Mouse (Mus musculus): ENCODE measurements around the gene Rfxank. TPM values are rescaled to one million over a fixed set of nuclear protein-coding genes. Genes with fewer than 3 reads are reported as not detected.

Gene Rfxank
- 19.5 and 20.6 TPM in 2 replicates for polyA plus RNA-seq (2016; fragmentation: Nextera tagmentation; extraction: Ambion mirVana)

DNA sequence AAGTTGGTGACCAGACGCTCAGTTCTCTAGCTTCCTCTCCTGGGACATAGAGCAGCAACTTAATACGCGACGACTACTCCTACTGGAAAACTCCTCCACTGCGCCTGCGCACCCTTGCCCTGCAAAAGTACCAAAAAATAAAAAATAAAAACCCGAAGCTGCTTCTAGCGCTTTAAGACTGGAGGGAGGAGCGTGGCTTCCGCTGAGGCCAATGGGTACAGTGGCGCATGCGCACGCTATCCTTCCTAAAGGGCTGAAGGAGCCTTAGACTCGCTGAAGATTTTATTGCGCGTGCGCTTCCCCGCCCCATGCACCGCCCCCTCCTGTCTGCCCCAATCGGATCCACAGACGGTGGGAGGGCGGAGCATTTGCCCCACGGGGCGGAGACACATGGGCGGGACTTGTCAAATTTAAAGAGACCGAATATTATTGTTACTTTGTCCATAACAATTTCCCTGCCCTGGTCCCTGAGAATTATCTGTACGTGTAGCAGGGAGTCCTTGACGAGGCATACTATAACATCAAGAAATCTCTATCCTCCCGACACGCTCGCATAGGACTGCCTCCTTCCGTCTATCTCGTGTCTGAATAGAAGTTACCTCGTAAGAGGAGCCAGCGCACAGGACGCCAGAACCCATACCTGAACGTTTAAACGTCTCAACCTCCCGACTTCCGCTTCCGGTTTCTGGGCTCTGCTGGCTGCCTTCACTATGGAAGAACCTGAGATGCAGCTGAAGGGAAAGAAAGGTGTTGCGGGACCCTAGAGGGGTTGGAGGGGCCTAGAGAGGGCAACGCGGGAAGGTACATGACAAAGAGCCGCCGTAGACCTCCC is at the start of gene Rfxank, which contains the start of the genes Borcs8 and Mef2b:
Gene Rfxank (minus strand): TSS at position 129 of the 832 bp plus-strand sequence.
Gene Borcs8 (plus strand): TSS at position 474 of the 832 bp plus-strand sequence.
Gene Mef2b (plus strand): TSS at position 686 of the 832 bp plus-strand sequence.
- WGBS: under 1% methylated on average over 46 of the region's 46 CpGs
- DNase-seq (ENCODE audit: low spot score): peak; percentile 99
- Histone ChIP-seq H3K27ac (peak within 1 kb of the TSS; percentile 88), H3K27me3 (ENCODE audit: insufficient read depth, poor library complexity, severe bottlenecking) (no peaks in the 10 kb centered on the region), H3K4me1 (replicated peaks) (peaks cover 22% of the 10 kb centered on the region), H3K36me3 (peaks cover 57% of the 10 kb centered on the region), H3K9me3 (no peaks in the 10 kb centered on the region), H3K4me3 (peak within 1 kb of the TSS; percentile 79)

GRCm38 (mm10) chr8:70188707-70189106 is 49.8 kb upstream of the Rfxank start:
- 75% methylated on average over 7 of the region's 7 CpGs for WGBS
- Histone ChIP-seq H3K27me3 (ENCODE audit: insufficient read depth, poor library complexity, severe bottlenecking) (no peaks in the 10 kb centered on the region), H3K36me3 (0 out of 2 replicates have a peak, but pooled peaks cover 3% of the 10 kb centered on the region), H3K4me3 (no peak overlapping the region), H3K27ac (peak overlapping the region; percentile 59), H3K9me3 (no peaks in the 10 kb centered on the region), H3K4me1 (replicated peaks) (peaks cover 43% of the 10 kb centered on the region)
- no peak for DNase-seq (ENCODE audit: low spot score)

DNA sequence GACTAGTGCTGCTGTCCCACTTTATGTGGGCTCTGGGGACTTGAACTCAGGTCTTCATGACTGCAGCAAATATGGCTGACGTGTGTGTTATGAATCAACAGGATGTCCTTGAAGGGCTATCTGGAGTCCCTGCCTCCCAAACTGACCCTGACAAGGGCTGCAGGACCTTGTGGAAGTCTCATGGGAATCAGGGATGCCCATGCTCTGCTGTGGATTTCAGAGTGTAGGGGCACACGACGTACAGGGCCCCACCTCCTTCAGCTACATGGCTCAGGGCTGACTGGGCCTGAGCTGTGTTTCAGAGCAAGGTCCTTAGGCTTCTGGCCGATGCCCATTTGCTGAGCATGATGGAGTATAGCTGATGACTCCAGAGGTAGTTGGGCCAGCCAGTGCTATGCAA is 44.2 kb upstream of the Rfxank start:
- 86% methylated on average over 4 of the region's 4 CpGs for WGBS
- no peak overlapping the region for H3K27ac ChIP-seq
- no peaks in the 10 kb centered on the region for H3K9me3 ChIP-seq
- peaks cover 6% of the 10 kb centered on the region; the same call in 1 of the 2 replicates for H3K4me1 ChIP-seq (replicated peaks)
- H3K4me3 ChIP-seq: no peak overlapping the region
- no peaks in the 10 kb centered on the region for H3K27me3 ChIP-seq (ENCODE audit: insufficient read depth, poor library complexity, severe bottlenecking)
- peaks cover 51% of the 10 kb centered on the region for H3K36me3 ChIP-seq
- no peak for DNase-seq (ENCODE audit: low spot score)

DNA sequence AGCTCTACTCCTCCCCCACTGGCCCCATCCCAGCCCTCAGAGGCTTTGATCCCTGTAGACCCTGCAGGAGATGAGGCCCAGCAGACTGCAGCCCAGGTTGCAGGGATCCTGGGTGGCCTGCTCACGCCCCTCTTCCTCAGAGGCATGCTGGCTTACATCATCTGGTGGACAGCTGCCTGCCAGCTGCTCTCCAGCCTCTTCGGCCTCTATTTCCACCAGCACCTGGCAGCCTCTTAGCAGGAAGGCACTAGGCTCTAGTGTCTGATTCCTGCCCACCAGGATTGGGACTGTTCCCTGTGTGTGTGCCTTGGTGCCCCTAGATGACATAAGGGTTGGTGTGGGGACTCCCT is 42.9 kb upstream of the Rfxank start:
- Histone ChIP-seq H3K36me3 (peaks cover 63% of the 10 kb centered on the region), H3K27me3 (ENCODE audit: insufficient read depth, poor library complexity, severe bottlenecking) (no peaks in the 10 kb centered on the region), H3K9me3 (no peaks in the 10 kb centered on the region), H3K27ac (no peak overlapping the region), H3K4me1 (replicated peaks) (peaks cover 6% of the 10 kb centered on the region; the same call in 1 of the 2 replicates), H3K4me3 (no peak overlapping the region)
- no peak for DNase-seq (ENCODE audit: low spot score)
- 72% methylated on average over 2 of the region's 2 CpGs for WGBS

DNA sequence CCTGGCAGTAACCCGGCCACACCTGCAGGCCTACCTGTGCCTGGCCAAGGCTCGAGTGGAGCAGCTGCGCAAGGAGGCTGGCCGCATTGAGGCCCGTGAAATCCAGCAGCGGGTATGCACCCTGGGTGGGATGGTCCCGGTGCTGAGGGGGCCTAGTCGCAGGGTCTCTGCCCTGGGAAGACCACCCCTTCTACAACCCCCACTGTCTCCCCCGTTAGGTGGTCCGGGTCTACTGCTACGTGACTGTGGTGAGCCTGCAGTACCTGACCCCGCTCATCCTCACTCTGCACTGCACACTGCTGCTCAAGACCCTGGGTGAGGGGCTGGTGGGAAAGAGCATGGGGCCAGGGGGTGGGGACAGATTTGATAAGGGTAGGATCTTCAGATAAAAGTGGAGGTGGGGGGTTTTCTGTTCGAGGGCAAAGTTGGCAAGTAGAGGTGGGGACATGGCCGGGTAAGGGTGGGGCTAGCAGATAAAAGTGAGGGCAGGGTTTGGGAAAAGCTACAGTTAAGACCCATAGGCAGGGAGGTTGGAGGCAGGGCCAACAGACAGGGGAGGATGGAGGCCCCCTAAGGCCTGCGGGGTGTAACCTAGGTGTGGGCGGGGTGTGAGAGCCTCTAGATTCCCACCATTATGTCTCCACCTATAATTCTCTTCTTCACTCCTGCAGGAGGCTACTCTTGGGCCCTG is 42.4 kb upstream of the Rfxank start:
- no peaks in the 10 kb centered on the region for H3K9me3 ChIP-seq
- no peak overlapping the region for H3K27ac ChIP-seq
- DNase-seq (ENCODE audit: low spot score): no peak
- WGBS: 82% methylated on average over 16 of the region's 16 CpGs
- H3K27me3 ChIP-seq (ENCODE audit: insufficient read depth, poor library complexity, severe bottlenecking): no peaks in the 10 kb centered on the region
- H3K4me3 ChIP-seq: no peak overlapping the region
- peaks cover 4% of the 10 kb centered on the region; the same call in 1 of the 2 replicates for H3K4me1 ChIP-seq (replicated peaks)
- peaks cover 68% of the 10 kb centered on the region for H3K36me3 ChIP-seq

- Histone ChIP-seq H3K27ac (no peak overlapping the region), H3K36me3 (peaks cover 79% of the 10 kb centered on the region), H3K9me3 (no peaks in the 10 kb centered on the region), H3K4me1 (replicated peaks) (0 out of 2 replicates have a peak, but pooled peaks cover 3% of the 10 kb centered on the region), H3K27me3 (ENCODE audit: insufficient read depth, poor library complexity, severe bottlenecking) (no peaks in the 10 kb centered on the region), H3K4me3 (no peak overlapping the region)
- 98% methylated on average over 4 of the region's 4 CpGs for WGBS
- no peak for DNase-seq (ENCODE audit: low spot score)
Observed at GRCm38 (mm10) chr8:70179082-70179481, 40.1 kb upstream of the Rfxank start.

- Histone ChIP-seq H3K27me3 (ENCODE audit: insufficient read depth, poor library complexity, severe bottlenecking) (no peaks in the 10 kb centered on the region), H3K27ac (no peak overlapping the region), H3K4me3 (no peak overlapping the region), H3K36me3 (peaks cover 73% of the 10 kb centered on the region), H3K4me1 (replicated peaks) (peaks cover 9% of the 10 kb centered on the region), H3K9me3 (no peaks in the 10 kb centered on the region)
- no peak for DNase-seq (ENCODE audit: low spot score)
- 89% methylated on average over 2 of the region's 2 CpGs for WGBS
Observed at GRCm38 (mm10) chr8:70178231-70178630, 39.3 kb upstream of the Rfxank start.

GRCm38 (mm10) chr8:70174079-70174478 is 35.1 kb upstream of the Rfxank start:
- no peak for DNase-seq (ENCODE audit: low spot score)

GRCm38 (mm10) chr8:70173320-70173719 is 34.4 kb upstream of the Rfxank start:
- DNase-seq (ENCODE audit: low spot score): no peak
- peak overlapping the region; percentile 82 for H3K4me3 ChIP-seq
- peaks cover 31% of the 10 kb centered on the region for H3K36me3 ChIP-seq
- peaks cover 29% of the 10 kb centered on the region for H3K4me1 ChIP-seq (replicated peaks)
- H3K27me3 ChIP-seq (ENCODE audit: insufficient read depth, poor library complexity, severe bottlenecking): peaks cover 3% of the 10 kb centered on the region
- no peaks in the 10 kb centered on the region for H3K9me3 ChIP-seq
- H3K27ac ChIP-seq: no peak overlapping the region
- WGBS: 95% methylated on average over 5 of the region's 5 CpGs

More at GRCm38 (mm10) chr8:70174079-70174478, 35.1 kb upstream of the Rfxank start:
- Histone ChIP-seq H3K9me3 (no peaks in the 10 kb centered on the region), H3K4me1 (replicated peaks) (peaks cover 29% of the 10 kb centered on the region), H3K27me3 (ENCODE audit: insufficient read depth, poor library complexity, severe bottlenecking) (no peaks in the 10 kb centered on the region), H3K27ac (no peak overlapping the region), H3K36me3 (peaks cover 39% of the 10 kb centered on the region), H3K4me3 (no peak overlapping the region)
- 92% methylated on average over 7 of the region's 7 CpGs for WGBS

DNA sequence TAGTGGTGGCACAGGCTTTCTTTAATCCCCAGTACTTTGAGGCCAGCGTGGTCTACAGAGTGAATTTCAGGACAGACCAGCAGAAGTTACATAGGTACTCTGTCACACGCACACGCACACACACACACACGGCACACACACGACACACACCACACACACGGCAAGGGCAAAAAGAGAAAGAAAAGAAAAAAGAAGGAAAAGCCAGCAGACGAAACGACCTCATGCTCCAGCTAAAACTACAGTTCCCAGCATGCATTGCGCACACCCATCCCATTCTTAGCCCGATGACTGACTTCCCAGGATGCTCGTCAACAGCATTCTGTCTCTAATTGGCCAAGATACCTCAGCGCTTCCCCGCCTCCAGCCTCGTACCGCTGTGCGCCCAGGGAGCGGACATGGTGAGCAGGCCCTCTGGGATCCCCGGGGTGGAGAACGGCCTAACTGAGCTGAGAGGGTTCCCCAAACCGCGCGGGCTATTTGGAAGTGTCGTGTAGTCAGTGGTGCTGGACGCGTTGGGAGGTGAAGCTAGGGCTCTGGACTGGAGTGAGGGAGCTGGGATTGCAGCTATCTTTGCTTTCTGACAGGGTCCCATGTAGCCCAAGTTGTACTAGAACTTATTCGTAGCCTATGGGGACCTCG is 33.2 kb upstream of the Rfxank start, which contains the start of gene Tmem161a:
Gene Tmem161a (plus strand): TSS at position 314 of the 639 bp plus-strand sequence.
- H3K9me3 ChIP-seq: no peaks in the 10 kb centered on the region
- H3K27me3 ChIP-seq (ENCODE audit: insufficient read depth, poor library complexity, severe bottlenecking): peaks cover 10% of the 10 kb centered on the region
- H3K27ac ChIP-seq: peak within 1 kb of the TSS; percentile 89
- H3K4me3 ChIP-seq: peak within 1 kb of the TSS; percentile 82
- WGBS: 3% methylated on average over 27 of the region's 27 CpGs
- peak; percentile 88 for DNase-seq (ENCODE audit: low spot score)
- H3K4me1 ChIP-seq (replicated peaks): peaks cover 31% of the 10 kb centered on the region
- H3K36me3 ChIP-seq: peaks cover 20% of the 10 kb centered on the region

GRCm38 (mm10) chr8:70171240-70171639 is 32.3 kb upstream of the Rfxank start:
- WGBS: 89% methylated on average over 7 of the region's 7 CpGs
- Histone ChIP-seq H3K4me1 (replicated peaks) (peaks cover 40% of the 10 kb centered on the region), H3K9me3 (no peaks in the 10 kb centered on the region), H3K27ac (peak overlapping the region; percentile 89; the same call in 1 of the 2 replicates), H3K4me3 (no peak overlapping the region), H3K27me3 (ENCODE audit: insufficient read depth, poor library complexity, severe bottlenecking) (peaks cover 16% of the 10 kb centered on the region), H3K36me3 (peaks cover 11% of the 10 kb centered on the region)
- no peak for DNase-seq (ENCODE audit: low spot score)

DNA sequence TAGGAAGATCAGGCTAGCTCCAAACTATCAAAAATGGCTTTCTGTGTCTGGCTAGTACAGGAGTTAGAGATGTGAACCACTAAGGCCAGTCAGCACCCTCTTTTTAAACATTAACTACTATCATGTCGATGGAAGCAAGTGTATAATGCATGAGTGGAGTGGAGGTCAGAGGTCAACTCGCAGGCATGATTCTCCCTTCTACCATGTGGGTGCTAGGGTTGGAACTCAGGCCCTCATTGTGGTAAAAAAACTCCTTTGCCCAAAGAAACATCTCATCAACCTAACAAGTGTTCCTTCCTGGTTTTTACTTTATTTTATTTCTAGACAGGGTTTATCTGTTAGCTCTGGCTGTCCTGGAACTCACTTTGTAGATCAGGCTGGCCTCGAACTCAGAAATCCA is 31.8 kb upstream of the Rfxank start:
- peaks cover 45% of the 10 kb centered on the region for H3K4me1 ChIP-seq (replicated peaks)

More for the DNA sequence above, 31.8 kb upstream of the Rfxank start:
- H3K9me3 ChIP-seq: no peaks in the 10 kb centered on the region
- DNase-seq (ENCODE audit: low spot score): no peak
- H3K4me3 ChIP-seq: no peak overlapping the region
- H3K27ac ChIP-seq: no peak overlapping the region
- 79% methylated on average over 3 of the region's 3 CpGs for WGBS
- H3K27me3 ChIP-seq (ENCODE audit: insufficient read depth, poor library complexity, severe bottlenecking): peaks cover 20% of the 10 kb centered on the region
- peaks cover 10% of the 10 kb centered on the region; the same call in 1 of the 2 replicates for H3K36me3 ChIP-seq
